Mouse (Mus musculus) thymus, adult 2 months (tissue): ENCODE measurements around the gene Xpo4. TPM values are rescaled to one million over a fixed set of nuclear protein-coding genes. Genes with fewer than 3 reads are reported as not detected.

ENCODE experiments used
- DNase-seq: peaks from one replicate; pipeline ENCODE4 v3.0.0; 2021
- H3K27ac ChIP-seq: fragments of 200-500 bp; 2 replicates; pipeline ENCODE4 v1.5.1; 2012; ENCODE audit warnings: low read length, control low read depth; ENCODE audit not compliant: control insufficient read depth, insufficient read depth
- H3K27me3 ChIP-seq: fragments of 200-500 bp; 2 replicates; pipeline ENCODE4 v1.6.1; 2012; ENCODE audit warnings: mild to moderate bottlenecking, low read length, moderate library complexity, mixed read lengths; ENCODE audit not compliant: control insufficient read depth, insufficient read depth
- H3K36me3 ChIP-seq: fragments of 200-500 bp; 2 replicates; pipeline ENCODE4 v1.6.1; 2012; ENCODE audit warnings: mild to moderate bottlenecking, low read length, moderate library complexity; ENCODE audit not compliant: control insufficient read depth, insufficient read depth
- H3K4me1 ChIP-seq: fragments of 200-500 bp; replicated peaks from 2 replicates; pipeline ENCODE4 v1.6.1; 2012; ENCODE audit warnings: low read length; ENCODE audit not compliant: control insufficient read depth, insufficient read depth
- H3K4me3 ChIP-seq: fragments of 200-500 bp; 2 replicates; pipeline ENCODE4 v1.5.1; 2012; ENCODE audit warnings: mild to moderate bottlenecking, low read length, control low read depth, moderate library complexity; ENCODE audit not compliant: control insufficient read depth, insufficient read depth
- CTCF ChIP-seq: fragments of 200-500 bp; IDR thresholded peaks from 2 replicates; pipeline ENCODE4 v1.5.1; 2012; ENCODE audit warnings: mild to moderate bottlenecking, control low read depth, low read length, moderate library complexity, borderline replicate concordance; ENCODE audit not compliant: control insufficient read depth, poor library complexity, insufficient read depth; ENCODE audit errors: extremely low read depth
- POLR2A ChIP-seq: fragments of 200-500 bp; IDR thresholded peaks from 2 replicates; pipeline ENCODE4 v1.6.1; 2012; ENCODE audit warnings: mild to moderate bottlenecking, low read length, control low read depth, moderate library complexity; ENCODE audit not compliant: control insufficient read depth, poor library complexity, insufficient read depth; ENCODE audit errors: extremely low read depth
- WGBS: fragments of 180-500 bp; shearing (Covaris S2); methylation state at CpG from one replicate; pipeline ENCODE4 v1.1.7; 2018; 5-methylcytosine and 5-hydroxymethylcytosine counted together
- polyA plus RNA-seq: library from polyadenylated mRNA; depleted of rRNA; stranded (reverse); fragments of >200 nt; gene quantifications from 2 replicates; pipeline ENCODE4 v1.2.3, GENCODE M21; 2012; rRNA removed

The Xpo4 gene
- polyA plus RNA-seq, 1 experiment = 5.9 TPM

- Histone ChIP-seq H3K27ac (no peak overlapping the region), H3K27me3 (peaks cover 8% of the 10 kb centered on the region), H3K4me1 (peaks cover 2% of the 10 kb centered on the region; the same call in 1 of the 2 replicates), H3K36me3 (no peaks in the 10 kb centered on the region), H3K4me3 (no peak overlapping the region)
- TF ChIP-seq POLR2A = no peak
- no peak for TF ChIP-seq CTCF
- WGBS = 27% methylated on average over 10 of the region's 10 CpGs
- DNase-seq = no peak
Observed at GRCm38 (mm10) chr14:57529086-57529785, 136.0 kb downstream of the Xpo4 start.

GRCm38 (mm10) chr14:57527598-57527997 is 137.6 kb downstream of the Xpo4 start:
- H3K27ac ChIP-seq = no peak overlapping the region
- no peak for DNase-seq
- WGBS = 80% methylated on average over 2 of the region's 2 CpGs

More at GRCm38 (mm10) chr14:57527598-57527997, 137.6 kb downstream of the Xpo4 start:
- Histone ChIP-seq H3K4me1 (peaks cover 2% of the 10 kb centered on the region; the same call in 1 of the 2 replicates), H3K36me3 (no peaks in the 10 kb centered on the region), H3K27me3 (peaks cover 11% of the 10 kb centered on the region), H3K4me3 (no peak overlapping the region)
- TF ChIP-seq CTCF (no peak), POLR2A (no peak)

Other genes with a start within 250 kb of the Xpo4 start
- gene Ift88, start 241.4 kb downstream of the Xpo4 start, polyA plus RNA-seq = 4.1 and 4.3 TPM in 2 replicates
- gene Il17d, start 140.7 kb downstream of the Xpo4 start, polyA plus RNA-seq = 3.1 and 4.3 TPM in 2 replicates
- 20.6 and 24.0 TPM in 2 replicates for gene Eef1akmt1, start 93.8 kb downstream of the Xpo4 start, polyA plus RNA-seq
- 0.23 TPM in 1 of 2 replicates, not detected in the other for gene Gm49361, start 80.7 kb upstream of the Xpo4 start, polyA plus RNA-seq
- 17.1 and 18.2 TPM in 2 replicates for gene Lats2, start 93.0 kb upstream of the Xpo4 start, polyA plus RNA-seq
- 4.9 and 8.6 TPM in 2 replicates for gene Sap18, start 132.8 kb upstream of the Xpo4 start, polyA plus RNA-seq
- 5.9 and 8.3 TPM in 2 replicates for gene Ska3, start 160.8 kb upstream of the Xpo4 start, polyA plus RNA-seq
- 81.4 and 82.1 TPM in 2 replicates for gene Mrpl57, start 160.8 kb upstream of the Xpo4 start, polyA plus RNA-seq
- 11.0 and 12.4 TPM in 2 replicates for gene Zdhhc20, start 224.8 kb upstream of the Xpo4 start, polyA plus RNA-seq